Mouse (Mus musculus) ovary, adult 2 months (tissue): Measurements from ENCODE around the gene Vta1. TPM values are rescaled to one million over a fixed set of nuclear protein-coding genes. Genes with fewer than 3 reads are reported as not detected.

Experiments
- polyA plus RNA-seq: library from polyadenylated mRNA; depleted of rRNA; stranded (reverse); fragments of >200 nt; gene quantifications from 2 replicates; pipeline ENCODE4 v1.2.3, GENCODE M21; 2012; rRNA removed

Gene Vta1
- polyA plus RNA-seq, result 139 TPM in 2 replicates

DNA sequence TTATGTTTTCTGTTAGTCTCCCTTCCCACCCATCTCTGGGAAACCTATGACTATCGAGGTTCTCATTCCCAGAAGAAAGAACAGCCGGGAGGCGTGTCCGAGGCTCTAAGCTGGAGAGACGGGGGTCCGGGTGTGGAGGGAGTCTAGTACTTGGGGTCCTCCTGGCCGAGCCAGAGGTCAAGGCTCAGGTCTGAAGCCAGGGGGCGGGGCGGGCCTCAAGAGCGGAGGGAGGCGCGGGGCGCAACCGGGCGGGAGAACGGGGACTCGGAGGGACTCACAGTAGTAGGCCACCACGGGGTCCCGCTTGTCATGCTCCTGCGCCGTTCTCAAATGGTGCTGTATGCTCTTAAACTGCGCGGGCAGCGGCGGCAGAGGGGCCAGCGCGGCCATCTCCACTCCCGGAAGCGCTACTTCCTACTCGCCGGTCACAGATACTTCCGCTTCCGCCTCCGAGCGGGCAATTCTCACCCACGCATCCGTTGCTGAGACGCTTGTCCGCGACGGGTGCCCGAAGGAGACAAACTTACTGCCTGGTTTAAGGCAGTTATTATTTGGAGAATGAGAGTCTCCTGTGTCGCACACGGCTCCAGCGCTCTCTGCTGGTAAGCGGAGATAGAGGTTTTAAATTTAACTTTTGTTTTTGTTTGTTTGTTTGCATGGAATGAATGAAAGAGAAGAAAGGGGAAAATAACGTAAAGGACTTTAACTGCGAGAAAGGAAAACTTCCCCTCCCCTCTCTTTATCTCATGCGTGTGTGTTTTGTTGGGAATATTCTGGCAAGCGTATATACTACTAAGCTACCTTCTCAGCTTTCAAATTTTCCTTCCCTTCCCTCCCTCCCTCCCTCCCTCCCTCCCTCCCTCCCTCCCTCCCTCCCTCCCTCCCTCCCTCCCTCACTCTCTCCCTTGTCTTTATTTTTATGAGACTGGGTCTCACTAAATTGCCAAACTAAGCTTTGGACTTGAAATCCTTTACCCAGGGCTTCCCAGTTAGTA lies at the start of gene Vta1, which contains the start of gene Nmbr:
Vta1 (minus strand) TSS at position 489 of the 995 bp plus-strand sequence.
Nmbr (plus strand) TSS at position 520 of the 995 bp plus-strand sequence.

DNA sequence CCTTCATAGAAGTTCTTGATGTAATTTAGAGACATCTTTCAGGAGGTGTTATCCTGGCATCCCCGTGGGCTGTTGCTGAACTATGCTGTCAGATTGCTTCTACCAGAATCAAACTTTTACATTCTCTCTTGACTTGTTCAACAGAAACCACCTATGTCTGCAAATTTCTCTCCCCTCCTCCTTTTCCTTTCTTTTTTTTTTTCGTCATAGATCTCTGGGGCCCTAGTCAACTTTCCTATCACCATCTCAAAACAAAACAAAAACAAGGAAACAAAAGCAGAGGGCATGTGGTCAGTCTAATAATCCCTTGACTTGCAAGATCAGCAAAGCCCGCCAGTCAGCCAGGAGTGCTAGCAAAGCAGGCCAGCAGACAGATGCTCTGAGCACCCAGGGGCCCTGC lies 12.8 kb upstream of the Vta1 start, which contains the start of gene Gje1:
Gje1 (minus strand) TSS at position 101 of the 400 bp plus-strand sequence.

Other genes starting within 250 kb of the Vta1 start
- gene Adgrg6, start 159.9 kb downstream of the Vta1 start, polyA plus RNA-seq, result 1.3 and 1.6 TPM in 2 replicates
- not detected in 2 replicates for gene Nmbr, start within 50 bp of the Vta1 start, polyA plus RNA-seq
- gene Gje1, start 12.7 kb upstream of the Vta1 start, polyA plus RNA-seq, result not detected in 2 replicates